Mouse (Mus musculus) liver, postnatal 0 days (tissue): Measurements from ENCODE around the gene Zbtb32. TPM values are rescaled to one million over a fixed set of nuclear protein-coding genes. Genes with fewer than 3 reads are reported as not detected.

Experiments used
- ATAC-seq: fragments of 200-750 bp; cut with Nextera tagmentation; 2 replicates; pipeline ENCODE4 v1.8.0; 2017; ENCODE audit warnings: mild to moderate bottlenecking, moderate library complexity
- DNase-seq: peaks from one replicate; pipeline ENCODE4 v3.0.0-alpha.2; 2016
- H3K27ac ChIP-seq: fragments of 300-500 bp; sonication (generic); 2 replicates; pipeline ENCODE4 v1.5.1; 2014; ENCODE audit warnings: antibody characterized with exemption, moderate library complexity, mild to moderate bottlenecking, low read depth
- H3K27me3 ChIP-seq: fragments of 300-500 bp; sonication (generic); 2 replicates; pipeline ENCODE4 v1.6.1; 2014; ENCODE audit warnings: low read length, control low read depth, mixed read lengths; ENCODE audit not compliant: insufficient read depth
- H3K36me3 ChIP-seq: fragments of 300-500 bp; sonication (generic); replicated peaks from 2 replicates; pipeline ENCODE4 v1.6.1; 2014; ENCODE audit warnings: mild to moderate bottlenecking, control low read depth, low read length, moderate library complexity, mixed read lengths; ENCODE audit not compliant: insufficient read depth
- H3K4me1 ChIP-seq: fragments of 300-500 bp; sonication (generic); 2 replicates; pipeline ENCODE4 v1.6.1; 2014; ENCODE audit warnings: antibody characterized with exemption, mild to moderate bottlenecking, control low read depth; ENCODE audit not compliant: insufficient read depth
- H3K4me2 ChIP-seq: fragments of 300-500 bp; sonication (generic); 2 replicates; pipeline ENCODE4 v1.6.1; 2014; ENCODE audit warnings: low read depth, mild to moderate bottlenecking, low read length, moderate library complexity, mixed read lengths
- H3K4me3 ChIP-seq: fragments of 300-500 bp; sonication (generic); 2 replicates; pipeline ENCODE4 v1.5.1; 2014; ENCODE audit warnings: low read depth, low read length
- H3K9ac ChIP-seq: fragments of 300-500 bp; sonication (generic); replicated peaks from 2 replicates; pipeline ENCODE4 v1.6.1; 2014; ENCODE audit warnings: mild to moderate bottlenecking, moderate library complexity
- H3K9me3 ChIP-seq: fragments of 300-500 bp; sonication (generic); 2 replicates; pipeline ENCODE4 v1.6.1; 2016; ENCODE audit warnings: mild to moderate bottlenecking, control low read depth, low read length, mixed read lengths
- CTCF ChIP-seq: sonication (generic); IDR thresholded peaks from 2 replicates; pipeline ENCODE4 v1.5.1; 2016; ENCODE audit warnings: antibody characterized with exemption, low read depth
- EP300 ChIP-seq: IDR thresholded peaks from 2 replicates; pipeline ENCODE4 v1.6.1; 2016; ENCODE audit warnings: antibody characterized with exemption, low read depth, mild to moderate bottlenecking
- WGBS: fragments of 180-500 bp; shearing (Covaris S2); extraction: QIAGEN DNeasy Blood & Tissue Kit; methylation state at CpG from one replicate; pipeline ENCODE4 v1.1.7; 2014; ENCODE audit not compliant: insufficient replicate concordance; 5-methylcytosine and 5-hydroxymethylcytosine counted together
- polyA plus RNA-seq: library from polyadenylated mRNA; unstranded; fragments of >200 nt; fragmentation: Nextera tagmentation; extraction: Ambion mirVana; gene quantifications from 2 replicates; pipeline ENCODE4 v1.2.1, GENCODE M21; 2015

The Zbtb32 gene
- polyA plus RNA-seq, 1 experiment from 2014 or later = 1.2 TPM

- Histone ChIP-seq H3K36me3 (peaks cover 42% of the 10 kb centered on the region), H3K27me3 (no peaks in the 10 kb centered on the region), H3K9ac (no peak within 1 kb of the TSS), H3K9me3 (no peaks in the 10 kb centered on the region), H3K4me1 (peaks cover 14% of the 10 kb centered on the region), H3K27ac (no peak within 1 kb of the TSS), H3K4me3 (no peak within 1 kb of the TSS), H3K4me2 (no peak within 1 kb of the TSS)
- DNase-seq (no peak), ATAC-seq (no peak)
- 89% methylated on average over 12 of the region's 12 CpGs for WGBS
- TF ChIP-seq EP300 (no peak), CTCF (no peak)
Measured at GRCm38 (mm10) chr7:30564970-30565571, 33.6 kb downstream of the Zbtb32 start, which contains the start of gene Igflr1. Igflr1 (plus strand) TSS chr7:30565427.

DNA sequence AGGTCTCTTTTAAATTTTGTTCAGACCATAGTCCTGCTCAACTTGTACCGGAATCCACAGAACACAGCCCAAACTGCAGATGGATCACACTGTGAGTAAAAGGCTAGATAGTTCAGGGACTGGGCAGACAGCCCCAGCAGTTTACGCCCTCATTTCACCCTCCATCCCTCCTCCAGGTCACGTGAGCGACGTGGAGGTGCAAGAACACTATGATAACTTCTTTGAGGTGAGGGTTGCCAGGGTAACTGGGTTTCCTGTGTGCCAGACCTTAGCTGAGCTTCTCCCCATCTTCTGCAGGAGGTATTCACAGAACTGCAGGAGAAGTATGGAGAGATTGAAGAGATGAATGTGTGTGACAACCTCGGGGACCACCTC is 34.8 kb downstream of the Zbtb32 start:
- 32% methylated on average over 6 of the region's 6 CpGs for WGBS
- Histone ChIP-seq H3K36me3 (peaks cover 30% of the 10 kb centered on the region), H3K9ac (0 out of 2 replicates have a peak overlapping the region, but pooled peaks have one; percentile 23), H3K4me3 (peak overlapping the region; percentile 73), H3K27ac (peak overlapping the region; percentile 95), H3K27me3 (no peaks in the 10 kb centered on the region), H3K9me3 (no peaks in the 10 kb centered on the region), H3K4me1 (peaks cover 15% of the 10 kb centered on the region), H3K4me2 (peak overlapping the region; percentile 74)
- ATAC-seq (no peak), DNase-seq (no peak)
- TF ChIP-seq CTCF = no peak
- no peak for TF ChIP-seq EP300

DNA sequence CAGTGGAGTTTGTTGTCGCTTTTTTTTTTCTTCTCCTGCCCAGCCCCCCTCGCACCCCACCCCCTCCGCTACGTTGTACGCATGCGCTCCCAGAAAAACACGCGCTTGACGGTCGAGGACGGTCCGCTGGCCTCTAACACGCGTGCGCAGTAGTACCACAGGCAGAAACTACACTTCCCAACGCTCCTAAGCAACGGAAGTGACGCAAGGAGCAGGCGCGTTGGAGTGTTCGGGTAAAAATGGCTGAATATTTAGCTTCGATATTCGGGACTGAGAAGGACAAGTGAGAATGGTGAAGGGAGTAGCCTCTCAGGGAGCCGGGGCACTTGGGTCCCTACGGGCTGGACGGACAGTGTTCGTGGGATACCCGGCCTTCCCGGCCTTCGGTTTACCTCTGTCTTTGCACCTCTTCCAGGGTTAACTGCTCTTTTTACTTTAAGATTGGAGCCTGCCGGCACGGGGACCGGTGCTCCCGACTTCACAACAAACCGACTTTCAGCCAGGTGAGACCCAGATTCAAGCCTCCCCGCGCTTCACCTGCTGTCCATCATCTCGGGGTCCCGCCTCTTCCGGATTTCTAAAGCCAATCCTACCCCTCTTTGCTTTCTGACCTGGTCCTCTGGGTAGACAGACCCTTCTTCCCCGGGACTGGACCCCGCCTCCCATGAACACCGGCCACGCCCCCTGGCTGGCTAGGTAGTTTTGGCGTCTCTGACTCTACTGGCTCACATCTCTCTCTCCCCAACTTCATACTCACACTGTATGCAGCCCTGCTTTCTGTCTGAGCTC is 35.4 kb downstream of the Zbtb32 start, which contains the start of the genes U2af1l4, Gm49396 and Psenen:
Gene U2af1l4 (plus strand): TSS at position 185 of the 789 bp plus-strand sequence.
Gene Gm49396 (plus strand): TSS at position 228 of the 789 bp plus-strand sequence.
Gene Psenen (minus strand): TSS at position 511 of the 789 bp plus-strand sequence.
- TF ChIP-seq EP300 (no peak), CTCF (no peak)
- peaks cover 20% of the 10 kb centered on the region for H3K4me1 ChIP-seq
- peak; percentile 85 for ATAC-seq
- WGBS = under 1% methylated on average over 45 of the region's 45 CpGs
- H3K9ac ChIP-seq = peak within 1 kb of the TSS; percentile 76
- peak within 1 kb of the TSS; percentile 93 for H3K4me2 ChIP-seq
- no peaks in the 10 kb centered on the region for H3K27me3 ChIP-seq
- peak within 1 kb of the TSS; percentile 95 for H3K27ac ChIP-seq
- H3K4me3 ChIP-seq = peak within 1 kb of the TSS; percentile 73
- H3K36me3 ChIP-seq = peaks cover 27% of the 10 kb centered on the region
- no peaks in the 10 kb centered on the region for H3K9me3 ChIP-seq
- DNase-seq = peak; percentile 95

GRCm38 (mm10) chr7:30562526-30563116 is 36.1 kb downstream of the Zbtb32 start:
- Histone ChIP-seq H3K9ac (peak overlapping the region; percentile 76), H3K4me2 (peak overlapping the region; percentile 93), H3K9me3 (no peaks in the 10 kb centered on the region), H3K36me3 (peaks cover 23% of the 10 kb centered on the region), H3K4me3 (peak overlapping the region; percentile 73), H3K4me1 (peaks cover 24% of the 10 kb centered on the region), H3K27ac (peak overlapping the region; percentile 65), H3K27me3 (no peaks in the 10 kb centered on the region)
- WGBS = under 1% methylated on average over 27 of the region's 27 CpGs
- ATAC-seq = no peak
- no peak for DNase-seq
- no peak for TF ChIP-seq CTCF
- TF ChIP-seq EP300 = no peak

DNA sequence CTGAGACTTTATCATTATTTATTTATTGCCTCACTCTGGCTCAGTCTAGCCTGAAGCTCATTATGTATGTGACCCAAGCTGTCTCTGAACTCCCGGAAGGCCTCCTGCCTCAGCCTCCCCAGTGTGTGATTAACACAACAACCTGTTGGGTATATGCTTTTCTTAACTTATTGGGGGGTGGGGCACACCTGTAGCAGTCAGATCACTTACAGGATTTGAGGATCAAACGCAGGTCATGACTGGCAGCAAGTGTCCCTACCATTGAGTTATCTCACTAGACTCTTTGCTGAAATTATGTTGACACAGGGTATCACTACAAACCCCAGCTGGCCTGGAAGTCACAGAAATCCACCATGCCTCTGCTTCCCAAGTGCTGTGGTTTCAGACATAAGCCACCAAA is 38.4 kb downstream of the Zbtb32 start:
- Histone ChIP-seq H3K9ac (no peak overlapping the region), H3K4me3 (no peak overlapping the region), H3K36me3 (peaks cover 20% of the 10 kb centered on the region), H3K9me3 (no peaks in the 10 kb centered on the region), H3K4me1 (peaks cover 24% of the 10 kb centered on the region), H3K27me3 (no peaks in the 10 kb centered on the region), H3K27ac (peak overlapping the region; percentile 55; the same call in 1 of the 2 replicates), H3K4me2 (peak overlapping the region; percentile 80; the same call in 1 of the 2 replicates)
- 67% methylated on average over 2 of the region's 2 CpGs for WGBS
- ATAC-seq = no peak
- TF ChIP-seq EP300 = no peak
- no peak for TF ChIP-seq CTCF
- no peak for DNase-seq

GRCm38 (mm10) chr7:30559443-30559954 is 39.2 kb downstream of the Zbtb32 start, which contains the start of gene Lin37:
Lin37 (minus strand) TSS chr7:30559838.
- TF ChIP-seq CTCF (no peak), EP300 (no peak)
- under 1% methylated on average over 20 of the region's 20 CpGs for WGBS
- peak; percentile 92 for DNase-seq

More at GRCm38 (mm10) chr7:30559443-30559954, 39.2 kb downstream of the Zbtb32 start, which contains the start of gene Lin37:
- H3K4me1 ChIP-seq = peaks cover 24% of the 10 kb centered on the region
- no peaks in the 10 kb centered on the region for H3K27me3 ChIP-seq
- H3K27ac ChIP-seq = peak within 1 kb of the TSS; percentile 55
- H3K36me3 ChIP-seq = peaks cover 22% of the 10 kb centered on the region
- no peaks in the 10 kb centered on the region for H3K9me3 ChIP-seq
- H3K4me2 ChIP-seq = peak within 1 kb of the TSS; percentile 80
- ATAC-seq = peak; percentile 80
- H3K4me3 ChIP-seq = peak within 1 kb of the TSS; percentile 58
- H3K9ac ChIP-seq = peak within 1 kb of the TSS; percentile 60
